Comparison of ENCODE assay signal across 8 mouse cellular contexts in genomic region chr7:122459203-122459965, GRCm38 (mm10).
DNase-seq lines count a peak whose midpoint lies in the region; ATAC-seq and TF ChIP-seq lines count a peak whose summit lies in the region.

No protein-coding gene starts in this region.

- TF ChIP-seq CTCF in Patski (IDR thresholded peaks at IDR 0.05): peak; percentile 90

- no peaks in the 10 kb centered on the region for H3K4me1 ChIP-seq in hindbrain, embryonic 16.5 days (ENCODE audit: control insufficient read depth, insufficient read depth, low read depth, low read length)

- in situ Hi-C loops in Patski (cut with MboI; ENCODE audit: low pct_unique_long_range_greater_than_20kb): no loop called here

- peaks cover 10% of the 10 kb centered on the region for H3K27me3 ChIP-seq in Patski
- no peaks in the 10 kb centered on the region for H3K27me3 ChIP-seq in hindbrain, embryonic 16.5 days (replicated peaks; ENCODE audit: control insufficient read depth, insufficient read depth, low read length)

- no peaks in the 10 kb centered on the region for H3K9me3 ChIP-seq in hindbrain, embryonic 16.5 days (ENCODE audit: control insufficient read depth, low read length)

- no peak overlapping the region for H3K4me3 ChIP-seq in hindbrain, embryonic 16.5 days (ENCODE audit: low read length)

- no peak overlapping the region for H3K9ac ChIP-seq in hindbrain, embryonic 16.5 days (ENCODE audit: low read depth, low read length)

- peak; percentile 2 for DNase-seq in Patski (ENCODE audit: low read depth, low spot score)
- DNase-seq in cerebellum, adult 9-10 months: peak; percentile 88
- peak; percentile 67 to 95 for DNase-seq in frontal cortex, adult 2 months (ENCODE audit: extremely low spot score in 1 of 2, low spot score in 1 of 2)
- DNase-seq in layer of hippocampus, postnatal 36 days: peak; percentile 75 to 84
- DNase-seq in lung, postnatal 4 days: peak; percentile 49 to 84
- DNase-seq in retina, postnatal 7 days (ENCODE audit: low read depth, low spot score): peak; percentile 77
- peak; percentile 63 to 73 for DNase-seq in urinary bladder, adult 18-20 months (ENCODE audit: low spot score in 2 of 2)

- H3K4me2 ChIP-seq in hindbrain, embryonic 16.5 days (ENCODE audit: low read length): no peak overlapping the region

- 69% methylated on average over 9 of the region's 9 CpGs for WGBS in hindbrain, embryonic 16.5 days

- H3K27ac ChIP-seq in hindbrain, embryonic 16.5 days (ENCODE audit: low read depth, low read length): no peak overlapping the region

- POLR2A ChIA-PET in Patski (lab: Charles Lee): no interaction called here

- ATAC-seq in Patski: peak; percentile 78
- peak; percentile 86 for ATAC-seq in hindbrain, embryonic 16.5 days

- CTCF ChIA-PET in Patski (lab: Charles Lee): interaction anchor here (0.9 to 1.6 kb wide), 4 partner anchors 9 to 208 kb away, joined by 3 to 5 read pairs (median 4); no protein-coding TSS in a partner anchor

- no peaks in the 10 kb centered on the region for H3K36me3 ChIP-seq in hindbrain, embryonic 16.5 days (ENCODE audit: control insufficient read depth, insufficient read depth, low read length)

Comparison
In these comparisons a context has a peak if more than half of its experiments do, and no peak if none do; other contexts are left out.
1. DNase-seq: peak in every context shown above with its lines; median percentile 88 in cerebellum, adult 9-10 months; 81 in frontal cortex, adult 2 months; 80 in layer of hippocampus, postnatal 36 days; 77 in retina, postnatal 7 days; 68 in urinary bladder, adult 18-20 months; 66 in lung, postnatal 4 days; 2 in Patski.